Mouse (Mus musculus): ENCODE results near the gene Ttc39b.

- TF ChIP-seq MAX (IDR thresholded peaks at IDR 0.05; ENCODE audit: low read length) (no peak), CTCF (IDR thresholded peaks at IDR 0.05 in 2 of 3, conservative IDR thresholded peaks at IDR 0.05 in 1 of 3; ENCODE audit: control insufficient read depth in 1 of 3, insufficient read depth in 1 of 3, low read depth in 2 of 3, low read length in 3 of 3, poor library complexity in 1 of 3, severe bottlenecking in 1 of 3) (no peak), POLR2A (IDR thresholded peaks at IDR 0.05; ENCODE audit: control insufficient read depth in 1 of 2, insufficient read depth in 1 of 2, low read depth in 1 of 2, low read length in 2 of 2, poor library complexity in 1 of 2) (no peak), USF1 (IDR thresholded peaks at IDR 0.05; ENCODE audit: low read depth, low read length) (no peak), RAD21 (IDR thresholded peaks at IDR 0.05; ENCODE audit: low read depth, low read length) (no peak), RCOR1 (IDR thresholded peaks at IDR 0.05; ENCODE audit: low read depth, low read length) (no peak), EP300 (IDR thresholded peaks at IDR 0.05; ENCODE audit: low read depth in 1 of 2, low read length in 2 of 2) (no peak), POLR2AphosphoS5 (IDR thresholded peaks at IDR 0.05; ENCODE audit: borderline replicate concordance, low read depth, low read length) (no peak)
Observed at GRCm38 (mm10) chr4:83284768-83285350, 39.2 kb downstream of the Ttc39b start.
